Mouse (Mus musculus) ES-E14 (cell line): Measurements from ENCODE around the gene Amer2.

Experiments used
- CHD2 ChIP-seq: IDR thresholded peaks from 2 replicates; pipeline ENCODE4 v1.6.1; 2014; ENCODE audit warnings: mild to moderate bottlenecking, low read depth, low read length, inconsistent platforms
- HCFC1 ChIP-seq: IDR thresholded peaks from 2 replicates; pipeline ENCODE4 v1.6.1; 2012; ENCODE audit warnings: low read length, inconsistent platforms, borderline replicate concordance; ENCODE audit not compliant: insufficient read depth
- MAFK ChIP-seq: IDR thresholded peaks from 2 replicates; pipeline ENCODE4 v1.6.1; 2014; ENCODE audit warnings: mild to moderate bottlenecking, low read depth, low read length, inconsistent platforms; ENCODE audit not compliant: insufficient read depth
- ZC3H11A ChIP-seq: IDR thresholded peaks from 2 replicates; pipeline ENCODE4 v1.6.1; 2012; ENCODE audit warnings: low read depth, mild to moderate bottlenecking, inconsistent platforms, low read length, borderline replicate concordance
- ZNF384 ChIP-seq: IDR thresholded peaks from 2 replicates; pipeline ENCODE4 v1.6.1; 2012; ENCODE audit warnings: low read depth, low read length, inconsistent platforms

GRCm38 (mm10) chr14:60406543-60406942 is 33.5 kb downstream of the Amer2 start:
- TF ChIP-seq MAFK (no peak), HCFC1 (no peak), ZNF384 (no peak), ZC3H11A (no peak), CHD2 (no peak)
